Mouse (Mus musculus): Measurements from ENCODE around the gene Gm36028. TPM values are rescaled to one million over a fixed set of nuclear protein-coding genes. Genes with fewer than 3 reads are reported as not detected.

Gene Gm36028
- polyA plus RNA-seq (2014; fragmentation: Illumina TruSeq; extraction: RNeasy Lipid Tissue Mini Kit (QIAGEN cat#74804); ENCODE audit: low read depth, low replicate concordance) = not detected

GRCm38 (mm10) chr16:37861029-37861428, at the start of gene Gm36028:
Gm36028 (minus strand) TSS chr16:37861146.

GRCm38 (mm10) chr16:37867791-37868505, 7.0 kb upstream of the Gm36028 start, which contains the start of gene Lrrc58:
Lrrc58 (plus strand) TSS chr16:37868389.

Other genes starting within 250 kb of the Gm36028 start
- 289 TPM for gene Ndufb4, start 206.7 kb downstream of the Gm36028 start, polyA plus RNA-seq (2014; fragmentation: Illumina TruSeq; extraction: RNeasy Lipid Tissue Mini Kit (QIAGEN cat#74804); ENCODE audit: low read depth, low replicate concordance)
- gene Fstl1, start 84.3 kb downstream of the Gm36028 start, polyA plus RNA-seq (2014; fragmentation: Illumina TruSeq; extraction: RNeasy Lipid Tissue Mini Kit (QIAGEN cat#74804); ENCODE audit: low read depth, low replicate concordance) = 80.2 TPM
- gene Lrrc58, start 7.2 kb upstream of the Gm36028 start, polyA plus RNA-seq (2014; fragmentation: Illumina TruSeq; extraction: RNeasy Lipid Tissue Mini Kit (QIAGEN cat#74804); ENCODE audit: low read depth, low replicate concordance) = 46.7 TPM
- 0.09 TPM for gene Gpr156, start 55.4 kb upstream of the Gm36028 start, polyA plus RNA-seq (2014; fragmentation: Illumina TruSeq; extraction: RNeasy Lipid Tissue Mini Kit (QIAGEN cat#74804); ENCODE audit: low read depth, low replicate concordance)
- 65.8 TPM for gene Gsk3b, start 227.9 kb upstream of the Gm36028 start, polyA plus RNA-seq (2014; fragmentation: Illumina TruSeq; extraction: RNeasy Lipid Tissue Mini Kit (QIAGEN cat#74804); ENCODE audit: low read depth, low replicate concordance)

All from sigmoid colon, adult 10 weeks (tissue).